Mouse (Mus musculus): ENCODE results near the gene Gabra5.

DNA sequence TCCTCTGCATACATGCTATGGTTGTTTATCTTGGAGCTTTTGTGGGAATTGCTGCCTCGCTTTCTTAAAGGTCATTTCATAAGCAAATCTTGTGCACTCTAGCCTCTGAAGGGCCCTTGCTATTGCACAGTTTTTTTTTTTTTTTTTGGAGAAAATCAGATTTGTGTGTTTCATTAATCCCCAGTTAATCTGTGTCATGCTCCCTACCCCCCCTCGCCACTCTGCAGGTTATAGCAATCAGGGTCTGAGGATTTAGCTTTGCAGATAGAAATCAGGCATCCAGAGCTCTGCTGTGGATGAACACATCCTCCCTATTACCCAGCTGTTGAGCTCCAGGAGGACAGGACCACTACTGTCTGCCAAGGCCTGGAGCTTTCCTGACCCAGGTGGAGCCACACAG, 90.5 kb downstream of the Gabra5 start, which contains the start of gene Gabrb3:
- TF ChIP-seq POLR2A (IDR thresholded peaks at IDR 0.05; ENCODE audit: control insufficient read depth, extremely low read depth, insufficient read depth, low read length, poor library complexity) (no peak), CTCF (IDR thresholded peaks at IDR 0.05; ENCODE audit: borderline replicate concordance, control insufficient read depth, extremely low read depth, insufficient read depth, low read length, poor library complexity) (no peak)

Data from thymus, adult 2 months (tissue).